Mouse (Mus musculus) inflammation-experienced regulatory T-cells, adult 16 weeks (primary cell): ENCODE data around the gene Prss48. TPM values are rescaled to one million over a fixed set of nuclear protein-coding genes. Genes with fewer than 3 reads are reported as not detected.

ENCODE experiments used
- polyA plus RNA-seq: library from polyadenylated mRNA; unstranded; fragments of 100-300 nt; shearing (Covaris generic); gene quantifications from one replicate; pipeline ENCODE4 v1.2.1, GENCODE M21; 2017

Prss48 gene
- not detected for polyA plus RNA-seq

DNA sequence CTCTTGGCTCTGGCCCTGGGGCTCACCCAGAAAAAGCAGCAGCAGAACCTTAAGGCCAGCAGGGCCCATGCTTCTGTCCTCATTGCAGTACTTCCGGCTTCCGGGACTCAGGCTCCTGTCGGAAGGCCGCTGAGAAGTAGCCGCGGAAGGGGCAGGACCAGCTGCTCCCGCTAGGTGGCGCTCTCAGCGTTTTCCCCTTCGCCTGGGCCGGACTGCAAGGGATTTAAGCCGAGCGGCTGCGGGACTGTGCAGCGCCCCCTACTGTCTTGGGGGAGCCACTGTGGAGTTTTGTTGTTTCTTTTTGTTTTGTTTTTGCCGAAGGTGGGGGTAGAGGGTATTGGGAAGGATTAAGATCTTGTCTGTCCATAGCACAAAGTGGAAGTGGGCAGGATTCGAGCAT lies at the start of gene Prss48:
Gene Prss48 (minus strand): TSS at position 69 of the 400 bp plus-strand sequence.

DNA sequence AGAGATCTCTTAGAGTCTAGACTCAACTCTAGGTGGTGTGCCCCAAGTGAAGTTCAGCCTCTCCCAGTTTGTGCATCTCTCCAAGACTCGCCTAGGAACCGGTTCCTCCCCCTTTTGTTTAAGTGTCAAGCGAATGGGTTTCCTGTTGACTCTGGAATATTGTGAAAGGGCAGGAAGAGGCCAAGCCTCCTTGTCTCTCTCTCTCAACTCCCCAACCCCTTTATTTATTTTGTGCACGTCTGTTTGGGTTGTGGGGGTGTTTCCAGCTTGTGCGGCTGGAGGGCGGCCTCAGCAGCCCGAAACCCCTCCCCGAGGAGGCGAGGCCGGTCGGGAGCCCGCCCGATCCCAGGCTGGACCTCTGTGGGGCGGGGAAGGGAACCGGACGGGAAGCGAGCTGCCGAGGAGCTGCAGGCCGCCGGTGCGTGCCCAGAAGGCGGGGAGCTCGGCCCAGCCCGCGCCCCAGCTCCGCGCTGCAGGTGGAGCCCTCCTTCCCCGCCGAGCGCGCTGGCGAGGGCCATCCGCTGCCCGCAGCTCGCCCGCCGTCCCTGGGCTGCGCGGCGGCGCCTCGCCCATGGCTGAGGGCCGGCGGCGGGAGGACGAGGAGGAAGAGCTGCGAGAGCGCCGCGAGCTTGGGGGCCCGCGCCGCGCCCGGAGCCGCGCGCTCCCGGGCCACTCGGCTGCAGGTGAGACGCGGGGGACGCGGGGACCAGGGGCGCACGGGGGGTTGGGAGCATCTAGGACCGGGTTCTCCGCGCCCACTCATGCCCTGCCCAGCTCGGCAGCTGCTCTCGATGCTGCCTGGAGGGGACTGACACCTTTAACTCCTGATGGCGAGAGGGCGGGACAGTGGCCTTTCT lies 31.3 kb downstream of the Prss48 start, which contains the start of gene Sh3d19:
Gene Sh3d19 (plus strand): TSS at position 368 of the 857 bp plus-strand sequence.

Other genes with a start within 250 kb of the Prss48 start
- gene Fam160a1, start 185.2 kb downstream of the Prss48 start, polyA plus RNA-seq, result 16.0 TPM
- 5.5 TPM for gene Glt28d2, start 115.0 kb downstream of the Prss48 start, polyA plus RNA-seq
- 15.1 TPM for gene Gm37240, start 115.0 kb downstream of the Prss48 start, polyA plus RNA-seq
- gene Sh3d19, start 31.4 kb downstream of the Prss48 start, polyA plus RNA-seq, result 5.3 TPM
- gene Rps3a1, start 140.2 kb upstream of the Prss48 start, polyA plus RNA-seq, result 1,828 TPM
- 28.9 TPM for gene Lrba, start 222.2 kb upstream of the Prss48 start, polyA plus RNA-seq